In genomic region chr10:84733511-84733910, GRCm38 (mm10) we compare ENCODE assay signal across 27 mouse cellular contexts. TPM values are rescaled to one million over a fixed set of nuclear protein-coding genes. Genes with fewer than 3 reads are reported as not detected.
"Had no signal": no experiment of that assay in that cellular context is flagged by ENCODE, and none has a peak within 500 bp of the region (broad histone marks: within the 10 kb centered on the region; RNA-seq: fewer than 3 reads in every experiment).

No protein-coding gene starts in this region.

- H3K4me3 ChIP-seq: kidney, embryonic 15.5 days; left cerebral cortex, adult 2 months; limb, embryonic 12.5 days; limb, embryonic 15.5 days; liver, embryonic 12.5 days; liver, embryonic 15.5 days; lung, embryonic 15.5 days; megakaryocyte, embryonic 14.5 days; midbrain, embryonic 10.5 days; midbrain, embryonic 13.5 days; myocyte; neural tube, embryonic 13.5 days had no signal

- H3K27me3 ChIP-seq: kidney, embryonic 15.5 days; limb, embryonic 15.5 days; lung, embryonic 15.5 days; midbrain, embryonic 13.5 days; neural tube, embryonic 13.5 days had no signal

- H3K4me2 ChIP-seq: kidney, embryonic 15.5 days; limb, embryonic 12.5 days; limb, embryonic 15.5 days; liver, embryonic 12.5 days; liver, embryonic 15.5 days; lung, embryonic 15.5 days; midbrain, embryonic 13.5 days; neural tube, embryonic 13.5 days had no signal

- H3K4me1 ChIP-seq: kidney, embryonic 15.5 days; liver, embryonic 12.5 days; liver, embryonic 15.5 days; lung, embryonic 15.5 days; megakaryocyte, embryonic 14.5 days; neural tube, embryonic 13.5 days had no signal

- ATAC-seq: liver, embryonic 12.5 days; midbrain, embryonic 13.5 days; midbrain, embryonic 16.5 days had no signal

- H3K36me3 ChIP-seq: kidney, embryonic 15.5 days; limb, embryonic 12.5 days; limb, embryonic 15.5 days; liver, embryonic 12.5 days; liver, embryonic 15.5 days; lung, embryonic 15.5 days; midbrain, embryonic 13.5 days; neural tube, embryonic 13.5 days had no signal

- H3K27ac ChIP-seq: kidney, embryonic 15.5 days; left cerebral cortex, adult 2 months; limb, embryonic 12.5 days; limb, embryonic 15.5 days; liver, embryonic 12.5 days; liver, embryonic 15.5 days; lung, embryonic 15.5 days; midbrain, embryonic 10.5 days; midbrain, embryonic 13.5 days; neural tube, embryonic 13.5 days; stomach, postnatal 0 days had no signal

- H3K9me3 ChIP-seq: kidney, embryonic 15.5 days; limb, embryonic 12.5 days; limb, embryonic 15.5 days; liver, embryonic 12.5 days; liver, embryonic 15.5 days; lung, embryonic 15.5 days; midbrain, embryonic 13.5 days; neural tube, embryonic 13.5 days had no signal

- DNase-seq: kidney, postnatal 10 days; kidney, postnatal 36 days; layer of hippocampus, postnatal 36 days; lung, adult 18-20 months; lung, postnatal 10 days; lung, postnatal 36 days; right cerebral cortex, adult 18-20 months; right cerebral cortex, postnatal 14 days; right cerebral cortex, postnatal 4 days; thymus, adult 2 months; thymus, postnatal 14 days; thymus, postnatal 4 days had no signal

- H3K9ac ChIP-seq: kidney, embryonic 15.5 days; limb, embryonic 12.5 days; limb, embryonic 15.5 days; liver, embryonic 12.5 days; liver, embryonic 15.5 days; lung, embryonic 15.5 days; midbrain, embryonic 13.5 days; neural tube, embryonic 13.5 days had no signal

RNA-seq across cellular contexts. Expression of gene Rfx4, which starts 22.4 kb away (rescaled TPM):
- polyA plus RNA-seq: liver, embryonic 12.5 days; liver, embryonic 15.5 days; lung, embryonic 15.5 days; stomach, embryonic 14.5 days; stomach, postnatal 0 days had no signal
